Mouse (Mus musculus): Measurements from ENCODE around the gene Tuba1a.
A peak's percentile ranks its signal among the peaks of the same experiment; 100 is the strongest.

Gene Tuba1a

GRCm38 (mm10) chr15:98953401-98954356 lies at the start of gene Tuba1a, which contains the start of gene Gm49450:
Gene Tuba1a (minus strand): TSS chr15:98953703.
Gene Gm49450 (minus strand): TSS chr15:98953551.
- DNase-seq (ENCODE audit: low spot score in 2 of 2): peak in 1 of 2 experiments; percentile 83

GRCm38 (mm10) chr15:99001451-99001931 lies 48.0 kb upstream of the Tuba1a start:
- no peak for DNase-seq (ENCODE audit: low spot score in 2 of 2)

GRCm38 (mm10) chr15:99000535-99001283 lies 47.2 kb upstream of the Tuba1a start:
- peak in 1 of 2 experiments; percentile 35 for DNase-seq (ENCODE audit: low spot score in 2 of 2)

GRCm38 (mm10) chr15:98998775-98999157 lies 45.3 kb upstream of the Tuba1a start:
- DNase-seq (ENCODE audit: low spot score in 2 of 2): no peak

GRCm38 (mm10) chr15:98997938-98998774 lies 44.7 kb upstream of the Tuba1a start:
- no peak for DNase-seq (ENCODE audit: low spot score in 2 of 2)

- DNase-seq (ENCODE audit: low spot score in 2 of 2): no peak
These were observed 43.3 kb upstream of the Tuba1a start for GRCm38 (mm10) chr15:98996840-98997239.

GRCm38 (mm10) chr15:98994957-98995520 lies 41.5 kb upstream of the Tuba1a start:
- DNase-seq (ENCODE audit: low spot score in 2 of 2): no peak

GRCm38 (mm10) chr15:98993865-98994264 lies 40.4 kb upstream of the Tuba1a start:
- peak; percentile 70 to 77 for DNase-seq (ENCODE audit: low spot score in 2 of 2)

GRCm38 (mm10) chr15:98993093-98993793 lies 39.7 kb upstream of the Tuba1a start:
- DNase-seq (ENCODE audit: low spot score in 2 of 2): peak; percentile 88 to 93

- no peak for DNase-seq (ENCODE audit: low spot score in 2 of 2)
These were observed 38.8 kb upstream of the Tuba1a start for GRCm38 (mm10) chr15:98992086-98992912.

GRCm38 (mm10) chr15:98991540-98992050 lies 38.1 kb upstream of the Tuba1a start:
- no peak for DNase-seq (ENCODE audit: low spot score in 2 of 2)

- no peak for DNase-seq (ENCODE audit: low spot score in 2 of 2)
These were observed 37.4 kb upstream of the Tuba1a start for GRCm38 (mm10) chr15:98990669-98991539.

GRCm38 (mm10) chr15:98989701-98990430 lies 36.4 kb upstream of the Tuba1a start:
- DNase-seq (ENCODE audit: low spot score in 2 of 2): no peak

- DNase-seq (ENCODE audit: low spot score in 2 of 2): no peak
These were observed 35.3 kb upstream of the Tuba1a start for GRCm38 (mm10) chr15:98988787-98989186.

GRCm38 (mm10) chr15:98987661-98988181 lies 34.2 kb upstream of the Tuba1a start:
- DNase-seq (ENCODE audit: low spot score in 2 of 2): no peak

- no peak for DNase-seq (ENCODE audit: low spot score in 2 of 2)
These were observed 33.7 kb upstream of the Tuba1a start for GRCm38 (mm10) chr15:98987077-98987630.

Data from urinary bladder, adult 18-20 months (tissue).